Mouse (Mus musculus) retina, adult 2 months (tissue): ENCODE data around the gene Pif1.
A peak's percentile ranks its signal among the peaks of the same experiment; 100 is the strongest.

Experiments
- DNase-seq: peaks from one replicate; pipeline ENCODE4 v3.0.0-alpha.2; 2012; ENCODE audit warnings: low read depth, low spot score

Pif1 gene

GRCm38 (mm10) chr9:65598765-65599249, 11.8 kb downstream of the Pif1 start:
- no peak for DNase-seq

GRCm38 (mm10) chr9:65600951-65601350, 14.0 kb downstream of the Pif1 start:
- DNase-seq, result no peak

- DNase-seq, result no peak
These were observed 16.6 kb downstream of the Pif1 start for GRCm38 (mm10) chr9:65603401-65604102.

GRCm38 (mm10) chr9:65605471-65606136, 18.6 kb downstream of the Pif1 start:
- DNase-seq, result peak; percentile 69

- DNase-seq, result no peak
These were observed 19.6 kb downstream of the Pif1 start for GRCm38 (mm10) chr9:65606321-65607109.

- no peak for DNase-seq
These were observed 20.2 kb downstream of the Pif1 start for GRCm38 (mm10) chr9:65607120-65607519.

GRCm38 (mm10) chr9:65611969-65612486, 25.1 kb downstream of the Pif1 start:
- no peak for DNase-seq

GRCm38 (mm10) chr9:65613098-65613497, 26.1 kb downstream of the Pif1 start:
- DNase-seq, result no peak

- no peak for DNase-seq
These were observed 32.4 kb downstream of the Pif1 start for GRCm38 (mm10) chr9:65619311-65619710.

- DNase-seq, result no peak
These were observed 34.2 kb downstream of the Pif1 start for GRCm38 (mm10) chr9:65621196-65621595.

GRCm38 (mm10) chr9:65621666-65622065, 34.7 kb downstream of the Pif1 start:
- no peak for DNase-seq

GRCm38 (mm10) chr9:65622826-65623225, 35.9 kb downstream of the Pif1 start:
- DNase-seq, result no peak

- DNase-seq, result no peak
These were observed 37.3 kb downstream of the Pif1 start for GRCm38 (mm10) chr9:65624266-65624665.

- DNase-seq, result no peak
These were observed 42.2 kb downstream of the Pif1 start, which contains the start of gene Rbpms2 for GRCm38 (mm10) chr9:65629025-65629766. Gene Rbpms2, plus strand, starts transcription at chr9:65629648.

- DNase-seq, result no peak
These were observed 43.0 kb downstream of the Pif1 start for GRCm38 (mm10) chr9:65629767-65630630.

- DNase-seq, result no peak
These were observed 43.8 kb downstream of the Pif1 start for GRCm38 (mm10) chr9:65630631-65631353.

- DNase-seq, result no peak
These were observed 44.5 kb downstream of the Pif1 start for GRCm38 (mm10) chr9:65631354-65632021.

GRCm38 (mm10) chr9:65635766-65636165, 48.8 kb downstream of the Pif1 start:
- no peak for DNase-seq

- no peak for DNase-seq
These were observed 50.0 kb downstream of the Pif1 start for GRCm38 (mm10) chr9:65636926-65637325.
